ENCODE assay signal across 1 mouse cellular context in genomic region chr15:82181131-82181530, GRCm38 (mm10).
TF ChIP-seq lines count a peak whose summit lies in the region.

No protein-coding gene starts in this region.

TF ChIP-seq in MEL, 35 proteins besides CTCF, POLR2A, EP300 and RAD21:
- no peak for TF ChIP-seq SIN3A (IDR thresholded peaks at IDR 0.05; ENCODE audit: low read length)
- TF ChIP-seq RCOR1 (IDR thresholded peaks at IDR 0.05; ENCODE audit: low read depth, low read length) = 0 out of 2 replicates have a peak, but pooled peaks have one; percentile 8
- no peak for TF ChIP-seq NELFE (IDR thresholded peaks at IDR 0.05; ENCODE audit: low read depth, low read length)
